Mouse (Mus musculus) thymus, postnatal 10 days (tissue): ENCODE results near the gene Fbf1.

Experiments
- DNase-seq, 2 experiments: peaks; one replicate each; pipeline ENCODE4 v3.0.0; 2021; ENCODE audit warnings: low spot score in 2 of 2

The Fbf1 gene

GRCm38 (mm10) chr11:116178411-116179121 lies 10.6 kb upstream of the Fbf1 start:
- DNase-seq = no peak

GRCm38 (mm10) chr11:116176010-116176409 lies 8.0 kb upstream of the Fbf1 start:
- DNase-seq = no peak

GRCm38 (mm10) chr11:116174775-116175448 lies 6.9 kb upstream of the Fbf1 start:
- DNase-seq = no peak

- DNase-seq = no peak
Measured at GRCm38 (mm10) chr11:116171959-116172358, 4.0 kb upstream of the Fbf1 start.

- DNase-seq = no peak
Measured at GRCm38 (mm10) chr11:116170003-116170800, 2.2 kb upstream of the Fbf1 start.

GRCm38 (mm10) chr11:116169214-116169613 lies 1.2 kb upstream of the Fbf1 start:
- DNase-seq = no peak

GRCm38 (mm10) chr11:116167232-116167631 lies 734 bp downstream of the Fbf1 start:
- no peak for DNase-seq

- no peak for DNase-seq
Measured at GRCm38 (mm10) chr11:116163002-116163401, 5.0 kb downstream of the Fbf1 start.

- DNase-seq = no peak
Measured at GRCm38 (mm10) chr11:116162146-116162545, 5.8 kb downstream of the Fbf1 start.

GRCm38 (mm10) chr11:116161312-116161711 lies 6.7 kb downstream of the Fbf1 start:
- no peak for DNase-seq

GRCm38 (mm10) chr11:116150960-116151359 lies 17.0 kb downstream of the Fbf1 start:
- DNase-seq = no peak

- no peak for DNase-seq
Measured at GRCm38 (mm10) chr11:116149341-116149740, 18.6 kb downstream of the Fbf1 start.

- no peak for DNase-seq
Measured at GRCm38 (mm10) chr11:116148761-116149221, 19.2 kb downstream of the Fbf1 start.

GRCm38 (mm10) chr11:116146294-116146985 lies 21.5 kb downstream of the Fbf1 start:
- DNase-seq = no peak

GRCm38 (mm10) chr11:116145481-116146293 lies 22.3 kb downstream of the Fbf1 start:
- DNase-seq = no peak

GRCm38 (mm10) chr11:116143468-116143867 lies 24.5 kb downstream of the Fbf1 start:
- DNase-seq = no peak

GRCm38 (mm10) chr11:116142211-116142991 lies 25.6 kb downstream of the Fbf1 start:
- no peak for DNase-seq

GRCm38 (mm10) chr11:116138468-116139138 lies 29.4 kb downstream of the Fbf1 start, which contains the start of gene Mrpl38:
Mrpl38 (minus strand) TSS chr11:116138868.
- peak; percentile 82 to 86 for DNase-seq

GRCm38 (mm10) chr11:116138096-116138467 lies 29.9 kb downstream of the Fbf1 start:
- no peak for DNase-seq

GRCm38 (mm10) chr11:116134171-116134570 lies 33.8 kb downstream of the Fbf1 start:
- no peak for DNase-seq
